ENCODE assay signal across 25 mouse cellular contexts in the genomic region with DNA sequence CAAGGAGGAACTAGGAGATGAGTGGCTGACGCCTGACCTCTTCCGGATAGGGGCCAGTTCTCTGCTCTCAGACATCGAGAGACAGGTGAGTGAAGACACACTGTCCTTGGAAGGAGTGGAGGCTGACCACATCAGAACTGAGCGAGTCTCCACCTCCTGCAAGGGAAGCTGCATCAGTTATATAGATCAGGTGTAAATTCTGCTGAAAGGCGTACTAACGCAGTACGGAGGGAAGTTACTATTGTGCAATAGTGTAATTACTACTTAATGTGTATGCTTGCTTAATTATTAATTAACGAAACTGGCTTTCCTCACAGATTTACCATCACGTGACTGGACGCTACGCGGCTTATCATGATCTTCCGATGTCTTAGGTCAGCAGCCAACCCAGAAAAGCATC.
DNase-seq lines count a peak whose midpoint lies in the region; ATAC-seq and TF ChIP-seq lines count a peak whose summit lies in the region.
"Had no signal": no experiment of that assay in that cellular context is flagged by ENCODE, and none has a peak within 500 bp of the region (broad histone marks: within the 10 kb centered on the region; RNA-seq: fewer than 3 reads in every experiment).

No protein-coding gene starts in this region.

- WGBS in hindbrain, embryonic 13.5 days: 91% methylated on average over 13 of the region's 13 CpGs
- WGBS in hindbrain, postnatal 0 days: 91% methylated on average over 13 of the region's 13 CpGs
- WGBS in bone marrow, adult 2 months: 58% methylated on average over 13 of the region's 13 CpGs
- 83% methylated on average over 13 of the region's 13 CpGs for WGBS in intestine, embryonic 16.5 days

- H3K4me3 ChIP-seq in hindbrain, embryonic 13.5 days: no peak overlapping the region
- H3K4me3 ChIP-seq in hindbrain, postnatal 0 days (ENCODE audit: low read length): no peak overlapping the region
- peak overlapping the region; percentile 11 for H3K4me3 ChIP-seq in bone marrow, adult 2 months (replicated peaks; ENCODE audit: control insufficient read depth, low read depth, low read length)
- H3K4me3 ChIP-seq in intestine, embryonic 16.5 days (ENCODE audit: low read length): no peak overlapping the region
- H3K4me3 ChIP-seq: forebrain, embryonic 10.5 days; forebrain, embryonic 13.5 days; heart, embryonic 12.5 days; heart, embryonic 15.5 days; hindbrain, embryonic 10.5 days had no signal

- H3K9me3 ChIP-seq in hindbrain, embryonic 13.5 days: no peaks in the 10 kb centered on the region
- H3K9me3 ChIP-seq in hindbrain, postnatal 0 days (ENCODE audit: low read length): no peaks in the 10 kb centered on the region
- no peaks in the 10 kb centered on the region for H3K9me3 ChIP-seq in intestine, embryonic 16.5 days (ENCODE audit: control insufficient read depth, low read length)
- H3K9me3 ChIP-seq: forebrain, embryonic 10.5 days; forebrain, embryonic 13.5 days; heart, embryonic 12.5 days; heart, embryonic 15.5 days; hindbrain, embryonic 10.5 days had no signal

- H3K4me2 ChIP-seq in hindbrain, embryonic 13.5 days: no peak overlapping the region
- no peak overlapping the region for H3K4me2 ChIP-seq in hindbrain, postnatal 0 days (ENCODE audit: low read depth, low read length)
- no peak overlapping the region for H3K4me2 ChIP-seq in intestine, embryonic 16.5 days (ENCODE audit: low read depth, low read length)
- H3K4me2 ChIP-seq: forebrain, embryonic 13.5 days; heart, embryonic 12.5 days; heart, embryonic 15.5 days; hindbrain, embryonic 14.5 days had no signal

- DNase-seq in hindbrain, postnatal 0 days (ENCODE audit: low spot score): no peak
- DNase-seq in right cerebral cortex, adult 2 months (ENCODE audit: low spot score in 2 of 2): no peak
- no peak for DNase-seq in adrenal gland, adult 18-20 months (ENCODE audit: low spot score in 2 of 2)
- no peak for DNase-seq in urinary bladder, postnatal 10 days (ENCODE audit: low spot score)
- DNase-seq: adrenal gland, postnatal 14 days; cerebellum, adult 11-12 months; cerebellum, adult 9-10 months; cerebellum, postnatal 14 days; gastrocnemius, postnatal 10 days; gastrocnemius, postnatal 36 days; heart, adult 11 months; heart, postnatal 10 days; heart, postnatal 36 days had no signal

- no peak for TF ChIP-seq CTCF in hindbrain, postnatal 0 days (IDR thresholded peaks at IDR 0.05; ENCODE audit: low read depth)
- no peak for TF ChIP-seq CTCF in bone marrow, adult 2 months (IDR thresholded peaks at IDR 0.05; ENCODE audit: control insufficient read depth, insufficient read depth, low read length)

- H3K4me1 ChIP-seq in hindbrain, embryonic 13.5 days (replicated peaks): peaks cover 3% of the 10 kb centered on the region; the same call in 1 of the 2 replicates
- no peaks in the 10 kb centered on the region for H3K4me1 ChIP-seq in hindbrain, postnatal 0 days (ENCODE audit: insufficient read depth, low read length)
- no peaks in the 10 kb centered on the region for H3K4me1 ChIP-seq in bone marrow, adult 2 months (ENCODE audit: control insufficient read depth, insufficient read depth, low read length)
- H3K4me1 ChIP-seq in intestine, embryonic 16.5 days (ENCODE audit: control insufficient read depth, insufficient read depth, low read length): no peaks in the 10 kb centered on the region
- H3K4me1 ChIP-seq: forebrain, embryonic 10.5 days; forebrain, embryonic 13.5 days; heart, embryonic 12.5 days; heart, embryonic 15.5 days; hindbrain, embryonic 10.5 days had no signal

- 0 out of 2 replicates have a peak, but pooled peaks have one; percentile 21 for ATAC-seq in hindbrain, embryonic 13.5 days (ENCODE audit: low FRiP score)
- ATAC-seq in hindbrain, postnatal 0 days: no peak
- ATAC-seq in intestine, embryonic 16.5 days: peak; percentile 48; the same call in 1 of the 2 replicates
- ATAC-seq in megakaryocyte progenitor cell, adult 5-6 weeks (replicated peaks; ENCODE audit: poor library complexity): peak; percentile 69
- ATAC-seq: activated CD4-positive, CD25-positive, alpha-beta regulatory T cell, adult 4 months; forebrain, embryonic 13.5 days; forebrain, embryonic 16.5 days had no signal

- H3K36me3 ChIP-seq in hindbrain, embryonic 13.5 days: no peaks in the 10 kb centered on the region
- H3K36me3 ChIP-seq in hindbrain, postnatal 0 days (ENCODE audit: insufficient read depth, low read length): no peaks in the 10 kb centered on the region
- no peaks in the 10 kb centered on the region for H3K36me3 ChIP-seq in intestine, embryonic 16.5 days (ENCODE audit: control insufficient read depth, insufficient read depth, low read length)
- H3K36me3 ChIP-seq: forebrain, embryonic 10.5 days; heart, embryonic 15.5 days had no signal

- no peaks in the 10 kb centered on the region for H3K27me3 ChIP-seq in hindbrain, embryonic 13.5 days
- H3K27me3 ChIP-seq in hindbrain, postnatal 0 days (ENCODE audit: insufficient read depth, low read length): no peaks in the 10 kb centered on the region
- H3K27me3 ChIP-seq in intestine, embryonic 16.5 days (replicated peaks; ENCODE audit: control insufficient read depth, insufficient read depth, low read length): no peaks in the 10 kb centered on the region
- H3K27me3 ChIP-seq: forebrain, embryonic 13.5 days; heart, embryonic 12.5 days; heart, embryonic 15.5 days had no signal

- no peak overlapping the region for H3K9ac ChIP-seq in hindbrain, embryonic 13.5 days
- no peak overlapping the region for H3K9ac ChIP-seq in hindbrain, postnatal 0 days (replicated peaks; ENCODE audit: low read length)
- H3K9ac ChIP-seq in intestine, embryonic 16.5 days (ENCODE audit: low read depth, low read length): no peak overlapping the region
- H3K9ac ChIP-seq: forebrain, embryonic 13.5 days; heart, embryonic 12.5 days; heart, embryonic 15.5 days; hindbrain, embryonic 14.5 days had no signal

- no peak overlapping the region for H3K27ac ChIP-seq in hindbrain, embryonic 13.5 days
- no peak overlapping the region for H3K27ac ChIP-seq in hindbrain, postnatal 0 days
- peak overlapping the region; percentile 10; the same call in 1 of the 2 replicates for H3K27ac ChIP-seq in bone marrow, adult 2 months (ENCODE audit: control insufficient read depth, insufficient read depth, low read depth, low read length, poor library complexity)
- no peak overlapping the region for H3K27ac ChIP-seq in intestine, embryonic 16.5 days (ENCODE audit: low read length)
- H3K27ac ChIP-seq: forebrain, embryonic 10.5 days; forebrain, embryonic 13.5 days; heart, embryonic 15.5 days; hindbrain, embryonic 10.5 days; hindbrain, embryonic 14.5 days had no signal

- TF ChIP-seq POLR2A in bone marrow, adult 2 months (IDR thresholded peaks at IDR 0.05; ENCODE audit: borderline replicate concordance, control insufficient read depth, low read depth, low read length): no peak
